Mouse (Mus musculus) erythroid progenitor cell, adult 5-6 weeks (primary cell): ENCODE measurements around the gene Tspan14. TPM values are rescaled to one million over a fixed set of nuclear protein-coding genes. Genes with fewer than 3 reads are reported as not detected.

ENCODE experiments used
- ATAC-seq: replicated peaks from 2 replicates; pipeline ENCODE4 v1.8.0; 2016; ENCODE audit warnings: moderate number of reproducible peaks, mild to moderate bottlenecking, moderate TSS enrichment, inconsistent platforms; ENCODE audit not compliant: poor library complexity, low FRiP score, severe bottlenecking
- total RNA-seq, 2 experiments: library from RNA; stranded (forward) in 1 of 2; stranded (reverse) in 1 of 2; fragments of 150-400 nt in 1 of 2; fragments of 186-747, 209-891 nt in 1 of 2; gene quantifications; 2 replicates each; pipeline versions ENCODE4 v1.2.3 to v1.2.4; 2015 to 2017; ENCODE audit warnings: low replicate concordance in 2 of 2

Tspan14 gene
- total RNA-seq, 2 experiments from 2014 or later, result 7.9 to 8.8 TPM

DNA sequence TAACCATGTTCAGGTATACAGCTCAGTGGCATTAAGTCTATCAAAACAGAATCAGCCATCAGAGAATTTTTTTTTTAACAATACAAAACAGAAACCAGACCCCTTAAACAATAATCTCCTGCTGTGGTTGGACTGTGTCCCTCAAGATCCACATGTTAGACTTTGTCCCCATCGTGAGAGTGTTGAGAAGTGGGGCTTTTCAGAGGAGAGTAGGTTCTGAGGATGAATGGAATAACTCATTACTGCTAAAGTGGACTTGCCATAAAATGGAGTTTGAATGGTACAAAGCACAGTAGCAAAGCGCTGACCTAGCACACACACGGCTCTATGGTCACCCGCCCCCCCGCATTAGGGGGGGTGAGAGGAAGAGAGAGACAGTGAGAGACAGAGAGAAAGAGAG lies 37.7 kb downstream of the Tspan14 start:
- no peak for ATAC-seq

DNA sequence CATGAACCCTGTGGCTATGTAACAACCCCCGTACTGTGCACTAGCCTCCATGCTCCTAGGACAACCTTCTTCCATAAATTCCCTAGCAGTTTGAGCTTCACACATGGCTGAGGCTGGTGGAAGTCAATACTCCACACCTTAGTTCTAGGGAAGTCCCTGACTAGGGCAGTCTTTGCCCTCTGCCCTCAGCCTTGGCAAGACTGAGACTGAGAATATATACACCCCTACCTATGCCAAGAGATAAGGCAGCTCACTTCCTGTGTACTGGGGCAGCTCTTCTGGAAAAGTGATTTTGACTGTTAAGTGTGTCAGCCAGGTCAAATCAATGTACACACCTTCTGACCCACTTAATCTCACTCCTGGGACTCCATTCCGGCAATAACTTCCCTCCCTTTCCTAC lies 39.6 kb downstream of the Tspan14 start:
- ATAC-seq, result no peak

DNA sequence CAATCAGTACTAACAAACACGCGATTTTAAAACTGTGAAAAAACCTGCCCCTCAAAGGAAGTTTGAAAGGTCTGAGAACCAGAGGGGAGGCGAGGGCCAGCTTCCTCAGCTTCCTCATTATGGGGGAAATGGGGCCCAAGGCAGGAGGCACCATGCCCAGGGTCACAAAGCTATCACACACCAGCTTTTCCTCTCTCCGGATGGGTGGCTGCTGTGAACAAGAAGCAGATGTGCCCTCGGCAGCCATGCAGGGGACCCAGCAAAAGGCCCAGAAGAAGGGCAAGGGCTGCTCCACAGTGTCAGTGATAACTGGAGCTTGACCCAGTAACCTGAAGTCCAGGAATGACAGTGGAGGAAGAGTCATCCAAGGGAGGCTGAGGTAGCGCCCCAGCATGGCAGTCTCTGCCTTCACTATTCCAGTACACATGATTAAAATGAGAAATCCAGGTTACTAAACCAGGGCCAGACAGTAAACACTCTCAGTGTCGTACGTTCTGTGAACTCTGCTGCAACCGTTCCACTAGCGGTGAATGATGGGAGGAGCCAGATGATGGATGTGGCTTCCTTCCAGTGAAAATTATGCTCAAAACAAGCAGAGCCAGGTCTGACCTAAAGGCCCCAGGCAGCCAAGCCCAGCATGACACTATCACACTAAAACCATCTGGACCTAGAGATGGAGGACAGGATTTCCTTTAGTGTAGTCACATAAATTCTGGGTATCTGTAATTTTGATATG lies 42.1 kb downstream of the Tspan14 start:
- no peak for ATAC-seq

DNA sequence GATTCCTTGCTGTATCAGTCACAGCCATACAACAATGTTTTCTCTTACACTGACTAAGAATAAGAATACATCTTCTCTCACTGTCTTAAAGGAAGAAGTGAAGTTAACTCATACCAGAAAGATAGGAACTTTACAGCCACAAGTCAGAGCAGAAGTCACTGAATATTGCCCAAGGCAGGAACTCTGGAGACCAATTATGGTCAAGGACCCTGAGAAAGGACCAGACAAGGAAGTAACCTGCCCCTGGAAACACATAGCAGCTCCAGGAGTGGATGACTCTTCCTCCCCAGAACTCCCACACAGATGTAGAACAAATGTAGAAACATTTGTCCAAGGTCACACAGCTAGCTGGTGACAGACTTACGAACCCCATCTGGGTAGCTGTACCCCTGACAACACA lies 45.4 kb downstream of the Tspan14 start:
- ATAC-seq, result no peak

DNA sequence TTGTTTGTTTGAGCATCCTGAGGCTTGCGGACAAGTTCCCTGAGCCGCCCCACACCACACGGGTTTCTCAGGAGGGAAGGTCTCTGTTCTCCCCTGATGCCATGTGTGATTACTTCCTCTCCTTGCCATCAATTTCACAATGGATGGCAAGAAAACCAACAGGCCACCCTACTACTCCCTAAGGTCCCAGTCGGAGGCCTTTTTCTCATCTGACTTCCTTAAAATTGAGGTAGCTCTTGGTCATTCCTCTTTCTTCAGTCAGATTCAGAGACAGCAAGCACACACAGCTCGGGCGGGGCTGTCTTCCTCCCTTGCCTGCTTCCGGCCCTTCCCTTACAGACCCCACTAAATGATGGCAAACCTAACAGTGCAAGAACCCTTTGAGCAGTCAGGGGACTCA lies 47.1 kb downstream of the Tspan14 start:
- no peak for ATAC-seq

DNA sequence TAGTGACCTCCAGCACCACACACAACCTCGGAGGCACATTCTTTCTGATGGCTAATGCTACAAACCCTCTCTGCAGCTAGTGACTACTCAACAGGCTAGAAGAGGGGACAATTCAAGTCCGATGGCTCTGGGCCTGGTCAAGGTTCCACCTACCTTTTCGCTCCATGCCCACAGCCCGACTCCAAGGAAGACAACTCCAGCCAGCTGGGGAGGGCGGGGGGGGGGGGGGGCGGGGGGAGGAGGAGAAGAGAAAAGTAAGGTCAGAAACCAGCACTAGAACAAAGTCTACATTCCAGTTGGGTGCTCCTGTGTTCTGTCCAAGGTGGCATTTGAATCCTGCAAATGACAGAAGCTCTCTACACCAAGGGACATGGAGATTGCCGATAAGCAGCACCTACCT lies 48.1 kb downstream of the Tspan14 start:
- no peak for ATAC-seq

DNA sequence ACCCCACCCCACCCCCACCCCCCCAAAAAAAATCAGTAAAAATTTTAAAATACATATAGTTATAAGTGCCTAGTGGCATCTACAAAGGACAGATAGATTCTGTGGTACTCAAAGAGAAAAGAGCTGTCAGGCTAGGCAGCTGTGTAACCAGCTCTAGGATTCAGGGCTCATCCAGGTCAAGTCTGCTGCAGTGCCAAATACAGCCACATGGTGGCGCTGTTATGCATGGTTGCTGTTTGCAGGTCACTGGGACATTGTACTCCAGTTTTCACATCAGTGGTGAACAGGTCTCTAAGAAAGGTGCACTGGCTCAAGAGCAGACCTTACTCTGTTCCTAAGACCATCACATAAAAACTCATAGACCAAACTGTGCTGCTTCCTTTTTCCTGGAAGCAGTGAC lies 49.0 kb downstream of the Tspan14 start:
- peak; percentile 60; the same call in 1 of the 2 replicates for ATAC-seq

DNA sequence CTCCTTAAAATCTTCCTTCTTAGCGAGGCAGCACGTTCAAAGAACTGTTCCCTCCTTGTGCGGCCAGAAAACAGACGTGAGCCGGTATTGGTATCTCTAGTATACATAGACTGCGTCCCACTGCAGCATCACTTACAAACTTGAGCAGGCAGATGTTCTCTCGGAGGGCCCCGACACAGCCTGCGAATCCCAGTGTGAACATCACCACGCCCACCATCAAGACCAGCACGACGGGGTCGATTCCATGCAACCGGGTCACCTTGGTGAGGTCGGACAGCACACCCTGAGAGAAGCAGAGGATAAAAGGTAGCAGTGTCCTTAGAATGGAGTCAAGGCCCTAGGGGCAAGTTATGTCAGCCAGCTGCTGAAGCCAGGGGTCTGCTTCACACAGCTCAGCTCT lies 49.9 kb downstream of the Tspan14 start:
- ATAC-seq, result no peak

DNA sequence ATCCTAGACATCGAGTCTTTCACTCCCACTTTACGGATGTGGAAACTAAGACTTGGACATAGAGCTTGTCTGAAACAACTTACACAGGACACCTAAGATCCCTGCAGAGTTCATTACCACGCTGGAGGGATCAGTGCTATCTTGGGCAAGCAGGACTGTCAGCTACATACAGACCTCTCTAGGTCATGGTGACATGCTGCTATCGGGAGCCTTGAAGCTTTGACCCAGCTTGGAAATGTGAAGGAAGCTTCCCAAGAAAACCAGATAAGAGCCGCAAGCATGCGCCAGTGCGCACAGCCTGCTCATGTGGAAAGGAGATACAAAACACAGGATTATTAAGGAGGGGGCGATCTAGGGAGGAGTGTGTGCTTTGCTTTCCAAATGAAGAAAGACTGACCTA lies 50.8 kb downstream of the Tspan14 start:
- no peak for ATAC-seq

DNA sequence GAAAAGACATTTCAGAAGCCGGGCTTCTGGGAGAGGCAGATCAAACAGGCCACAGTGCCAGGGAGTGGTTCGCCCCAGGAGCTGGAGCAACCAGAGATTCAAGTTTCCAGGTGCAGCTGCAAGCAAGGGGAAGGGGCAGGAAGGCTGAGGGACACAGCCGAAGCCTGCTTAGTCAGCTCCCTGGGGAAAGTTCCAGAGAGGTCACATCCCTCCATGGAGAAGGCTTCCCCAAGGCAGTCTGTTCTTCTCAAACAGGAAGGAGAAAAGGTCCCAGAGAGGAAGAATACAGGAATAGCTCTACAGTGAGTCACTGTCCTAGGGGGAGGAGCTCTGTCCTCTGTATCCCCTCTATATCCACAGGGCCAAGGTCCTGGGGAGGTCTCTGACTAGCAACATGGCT lies 51.9 kb downstream of the Tspan14 start:
- no peak for ATAC-seq

DNA sequence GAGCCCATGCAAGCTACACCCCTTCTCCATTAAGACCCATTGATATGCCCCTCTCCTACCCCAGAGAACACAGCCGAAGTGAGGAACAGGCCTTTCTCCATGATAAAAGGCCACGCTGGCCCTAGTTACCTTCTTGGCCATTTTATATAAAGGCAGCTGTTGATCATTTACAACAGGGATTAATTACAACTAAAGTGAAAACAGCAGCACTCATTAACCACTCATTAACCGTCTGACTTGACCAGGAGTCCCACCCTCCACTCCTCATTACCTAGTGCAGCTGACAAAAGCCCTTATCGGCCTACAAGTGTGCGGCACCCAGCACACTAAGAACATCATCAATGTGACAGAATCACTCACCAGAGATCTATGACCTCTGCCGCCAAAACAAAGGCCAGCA lies 52.9 kb downstream of the Tspan14 start:
- ATAC-seq, result no peak

DNA sequence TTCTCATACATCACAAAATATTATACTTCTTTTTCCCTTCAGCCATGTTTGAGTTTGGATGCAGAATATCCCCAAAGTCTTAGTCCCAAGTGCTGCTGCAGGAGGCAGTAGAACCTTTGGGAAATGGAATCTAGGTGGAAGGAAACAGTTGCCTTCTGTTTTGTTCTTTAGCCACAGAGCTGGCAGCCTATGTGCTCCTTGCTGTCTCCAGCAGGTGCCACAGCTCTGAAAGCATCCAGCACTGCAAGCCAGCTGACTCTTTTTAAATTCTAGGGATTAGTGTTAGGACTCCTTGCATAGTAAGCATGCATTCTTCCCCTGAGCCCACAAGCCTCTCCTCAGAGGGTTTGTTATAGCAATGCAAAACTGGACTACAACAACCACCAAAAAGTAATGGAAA lies 55.1 kb downstream of the Tspan14 start:
- no peak for ATAC-seq

DNA sequence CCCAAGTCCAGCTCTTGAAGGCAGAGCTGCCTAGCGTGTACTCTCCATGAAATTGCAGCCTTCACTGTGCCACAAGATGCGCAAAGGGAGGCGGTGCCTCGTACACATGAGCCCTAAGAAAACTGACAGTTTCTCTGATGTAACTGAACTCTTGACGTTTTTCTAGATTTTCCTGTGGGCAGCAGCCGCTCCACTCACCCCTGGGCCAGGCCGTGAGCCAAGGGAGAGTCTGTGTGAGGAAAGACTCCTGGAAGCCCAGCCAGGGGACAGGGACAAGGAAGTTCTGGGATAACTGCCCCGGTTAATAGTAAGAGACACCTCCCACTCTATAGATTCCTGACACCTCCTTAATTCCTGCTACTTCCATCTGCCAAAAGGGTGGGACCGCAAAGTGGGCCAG lies 57.8 kb downstream of the Tspan14 start:
- no peak for ATAC-seq

DNA sequence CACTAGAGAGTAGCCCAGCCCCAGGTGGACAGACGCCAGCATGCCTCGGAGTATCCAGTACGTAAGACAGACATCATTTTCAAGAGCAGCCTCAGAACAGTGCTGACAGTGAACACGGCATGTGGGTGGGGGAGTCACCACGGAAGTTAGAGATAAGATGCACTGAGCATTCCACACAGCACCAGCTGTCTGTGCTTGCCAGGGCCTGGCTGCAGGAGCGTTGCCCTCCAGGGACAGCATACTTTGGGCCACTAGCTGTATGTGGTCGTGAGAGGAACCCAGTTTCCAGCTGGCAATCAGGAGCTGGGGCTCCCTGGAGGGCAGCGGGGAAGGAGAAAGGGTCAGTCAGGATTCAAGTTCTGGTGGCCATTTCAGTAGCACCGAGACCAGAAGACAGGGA lies 59.8 kb downstream of the Tspan14 start:
- no peak for ATAC-seq

DNA sequence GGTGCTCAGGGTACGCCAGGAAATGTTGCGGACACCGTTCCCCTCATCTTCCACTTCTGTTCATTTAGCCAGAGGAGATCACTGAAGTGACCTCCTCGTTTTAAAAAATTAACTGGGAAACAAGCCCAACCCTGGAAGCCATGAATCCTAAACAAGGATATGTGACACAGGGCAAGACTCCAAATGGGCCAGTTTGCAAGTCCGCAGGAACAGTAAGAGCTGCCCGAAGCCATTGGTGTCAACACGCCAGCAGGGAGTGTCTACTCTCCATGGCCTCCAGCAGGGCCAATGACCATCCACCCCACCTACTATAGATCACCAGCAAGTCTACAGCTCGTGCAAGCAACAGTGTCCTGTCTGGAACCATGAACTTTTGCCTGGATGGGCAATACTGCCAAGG lies 60.8 kb downstream of the Tspan14 start:
- ATAC-seq, result no peak

DNA sequence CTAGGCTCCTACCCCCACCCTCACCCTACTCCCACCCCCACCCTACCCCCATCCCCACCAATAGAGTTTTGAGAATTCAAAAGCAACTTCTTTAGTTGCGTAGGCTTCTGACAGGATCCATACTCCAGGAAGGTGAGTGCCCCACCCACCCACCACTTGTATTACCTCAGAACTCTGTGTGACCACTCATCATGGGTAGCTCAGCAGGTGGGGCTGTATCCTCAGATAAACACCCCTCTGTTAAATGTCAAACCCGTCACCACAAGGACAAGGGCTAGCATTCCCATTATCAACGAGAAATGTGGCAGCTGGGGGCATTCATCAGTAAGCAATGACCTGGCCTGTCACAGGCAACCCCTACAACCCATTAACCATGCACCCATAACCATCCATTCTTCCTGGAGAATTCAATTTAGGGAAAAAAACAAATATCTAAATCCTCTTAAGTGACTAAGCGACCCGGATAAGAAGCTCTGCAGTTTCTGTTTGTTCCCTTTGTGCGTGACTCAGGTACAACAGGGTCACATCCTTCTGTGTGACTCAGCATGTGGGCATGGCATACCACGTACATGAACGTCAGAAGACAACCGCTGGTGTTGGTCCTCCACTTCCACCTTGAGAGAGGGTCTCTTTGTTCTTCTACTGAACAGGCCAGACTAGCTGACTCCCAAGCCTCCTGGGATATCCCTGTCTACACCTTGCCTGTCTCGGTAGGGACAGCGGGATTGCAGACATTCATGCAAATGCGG lies 64.1 kb downstream of the Tspan14 start:
- no peak for ATAC-seq

DNA sequence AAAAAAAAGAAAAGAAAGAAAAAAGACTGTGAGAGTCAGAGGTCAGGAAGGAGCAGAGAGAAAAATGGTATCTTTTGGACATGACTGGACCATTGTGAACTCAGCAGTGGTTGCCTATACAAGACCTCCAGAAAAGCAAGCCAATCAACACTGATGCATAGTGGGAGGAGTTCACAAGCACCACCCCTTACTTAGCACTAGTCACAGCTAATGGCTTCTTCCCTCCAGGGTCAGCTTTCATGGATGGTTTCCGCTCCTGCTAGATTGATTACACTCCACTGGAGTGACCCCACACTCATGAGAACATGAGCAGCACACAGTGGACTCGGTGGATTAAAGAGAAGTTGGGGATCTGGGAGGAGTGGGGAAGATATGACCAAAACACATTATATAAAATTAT lies 66.3 kb downstream of the Tspan14 start:
- no peak for ATAC-seq

DNA sequence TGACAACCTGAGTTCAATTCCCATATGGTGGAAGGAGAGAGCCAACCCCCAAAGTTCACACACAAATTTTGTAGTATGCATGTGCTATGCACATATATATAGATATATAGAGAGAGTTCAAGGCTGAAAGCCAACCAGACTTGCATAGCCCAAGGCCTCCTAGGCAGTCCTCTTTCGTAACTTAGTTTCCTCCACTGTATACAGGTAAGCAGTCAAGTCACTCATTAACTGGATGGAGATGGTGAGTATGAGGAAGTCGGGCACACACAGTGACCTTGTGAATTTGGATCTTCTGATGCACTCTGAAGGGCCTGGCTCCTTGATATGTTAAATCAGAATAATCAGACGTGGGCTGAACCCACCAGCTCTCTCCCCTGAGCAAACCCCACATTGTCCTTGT lies 68.7 kb downstream of the Tspan14 start:
- ATAC-seq, result no peak

DNA sequence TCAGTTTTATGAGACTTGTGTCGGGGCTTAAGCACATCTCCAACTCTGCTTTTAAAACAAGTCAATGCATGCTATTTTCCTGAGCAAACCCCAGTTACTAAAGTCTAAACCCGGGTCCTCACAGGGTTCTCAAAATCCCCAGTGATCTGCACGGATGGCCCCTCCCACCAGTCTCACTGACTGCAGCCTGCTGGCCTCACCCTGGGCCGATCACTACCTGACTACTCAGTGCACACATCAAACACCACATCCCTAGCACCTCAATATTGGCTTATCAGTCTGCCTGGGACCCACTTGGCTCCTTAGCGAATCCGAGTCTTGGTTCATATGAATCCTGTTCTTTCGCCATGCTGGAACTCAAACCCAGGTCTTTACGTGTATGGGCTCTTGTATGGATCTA lies 70.9 kb downstream of the Tspan14 start:
- ATAC-seq, result no peak

DNA sequence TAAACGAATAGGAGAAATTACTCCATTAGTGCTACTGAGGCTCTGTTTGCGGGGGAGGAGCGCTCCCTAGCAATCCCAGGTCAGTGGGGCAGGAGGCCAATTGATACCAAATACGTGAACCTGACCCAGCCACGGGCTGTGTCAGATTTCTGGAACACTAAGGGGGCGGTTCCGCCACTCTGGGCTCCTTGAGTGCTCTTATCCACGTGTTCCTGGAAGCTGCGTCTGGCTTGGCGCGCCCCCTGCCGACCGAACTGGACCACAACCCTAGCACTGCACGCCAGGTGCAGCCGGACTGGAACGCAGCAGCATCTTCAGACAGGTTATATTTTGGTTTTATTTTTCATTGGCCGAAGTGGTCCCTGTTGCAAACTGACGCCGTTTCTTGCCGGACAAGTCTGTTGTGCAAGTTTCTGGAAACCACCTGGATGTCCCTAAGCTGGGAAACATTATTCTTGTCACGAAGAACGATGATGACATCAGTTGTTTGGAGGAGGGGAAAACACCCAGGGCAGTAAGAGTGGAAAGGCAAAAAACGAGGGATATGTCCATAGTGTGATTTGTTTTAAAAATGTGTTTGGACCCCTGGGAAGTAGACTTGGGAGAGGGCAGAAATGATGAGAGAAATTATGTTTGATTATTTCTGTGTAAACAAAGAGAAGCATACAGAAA lies 71.9 kb downstream of the Tspan14 start:
- 0 out of 2 replicates have a peak, but pooled peaks have one; percentile 67 for ATAC-seq

DNA sequence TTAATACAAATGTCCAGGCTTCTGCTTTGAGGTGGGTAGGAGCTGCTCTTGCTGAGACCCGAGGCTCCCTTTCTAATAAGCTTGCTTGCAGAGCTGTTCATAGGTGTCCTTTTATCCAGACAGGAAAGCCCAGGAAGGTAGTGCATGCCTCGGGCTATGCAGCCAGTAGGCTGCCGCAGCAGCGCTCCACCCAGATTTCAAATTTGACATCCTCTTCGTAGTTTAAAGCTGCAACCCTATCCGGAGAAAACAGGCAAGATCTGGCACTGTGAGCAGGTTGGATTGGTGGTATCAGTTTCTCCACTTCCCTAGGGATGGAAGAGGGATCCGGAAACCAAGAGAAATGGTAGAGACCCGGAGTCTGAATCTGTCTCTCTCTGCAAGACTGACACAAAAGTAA lies 72.7 kb downstream of the Tspan14 start:
- ATAC-seq, result no peak
